Mouse (Mus musculus) Muller cell, postnatal 12 days (primary cell): ENCODE measurements around the gene Olfr68.
A peak's percentile ranks its signal among the peaks of the same experiment; 100 is the strongest.
"Not testable (repeated sequence)": the region's sequence is repeated elsewhere in the genome, so short reads cannot be mapped to it uniquely, and the experiment has no call there.

Experiments used
- DNase-seq: peaks from one replicate; pipeline ENCODE4 v3.0.0-alpha.2; 2015; ENCODE audit errors: inconsistent ontology term

The Olfr68 gene

GRCm38 (mm10) chr7:103779598-103779997 is at the start of gene Olfr68:
Gene Olfr68 (minus strand): TSS chr7:103779698.
- no peak for DNase-seq

DNA sequence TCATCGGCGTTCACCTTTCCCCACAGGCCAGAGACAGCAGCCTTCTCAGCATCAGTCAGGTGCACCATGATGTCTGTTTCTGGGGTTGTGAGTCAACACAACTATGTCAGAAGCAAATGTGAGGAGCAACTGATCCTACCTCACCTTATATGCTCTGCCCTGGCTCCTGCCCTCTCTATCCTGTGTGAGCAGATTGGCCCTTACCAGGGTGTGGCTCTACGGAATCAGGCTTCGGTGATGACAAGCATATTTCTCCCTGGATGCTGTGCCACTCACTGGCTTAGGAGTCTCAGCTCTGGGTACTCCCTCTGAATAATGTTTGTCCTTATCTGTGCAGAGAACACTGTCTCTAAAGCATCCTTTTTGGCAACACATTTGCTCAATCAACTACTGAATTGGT is 48.3 kb upstream of the Olfr68 start, which contains the start of gene Hbb-bs:
Hbb-bs (minus strand) TSS at position 289 of the 400 bp plus-strand sequence.
- DNase-seq, result no peak

- not testable (repeated sequence) for DNase-seq
Measured at GRCm38 (mm10) chr7:103827139-103827538, 47.6 kb upstream of the Olfr68 start.

DNA sequence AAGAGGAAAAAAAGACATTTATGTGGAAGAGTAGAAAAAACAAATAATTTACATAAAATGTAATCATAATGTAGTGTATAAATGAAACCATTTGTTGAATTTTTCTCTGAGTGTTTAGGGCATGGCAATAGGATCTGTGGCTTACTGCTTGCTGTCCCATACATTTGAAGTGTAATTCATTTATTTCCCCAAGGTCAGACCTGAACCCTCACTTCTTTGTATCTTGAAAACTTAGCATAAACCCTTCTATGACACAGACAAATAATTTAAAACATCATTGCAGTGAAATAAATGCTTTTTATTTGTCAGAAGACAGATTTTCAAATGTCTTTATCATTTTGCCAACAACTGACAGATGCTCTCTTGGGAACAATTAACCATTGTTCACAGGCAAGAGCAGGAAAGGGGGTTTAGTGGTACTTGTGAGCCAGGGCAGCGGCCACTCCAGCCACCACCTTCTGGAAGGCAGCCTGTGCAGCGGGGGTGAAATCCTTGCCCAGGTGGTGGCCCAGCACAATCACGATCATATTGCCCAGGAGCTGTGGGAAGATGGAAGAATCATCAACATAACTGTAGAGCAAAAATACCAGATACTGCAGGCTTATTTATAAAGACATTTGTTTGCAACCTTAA is 46.9 kb upstream of the Olfr68 start:
- DNase-seq, result no peak

DNA sequence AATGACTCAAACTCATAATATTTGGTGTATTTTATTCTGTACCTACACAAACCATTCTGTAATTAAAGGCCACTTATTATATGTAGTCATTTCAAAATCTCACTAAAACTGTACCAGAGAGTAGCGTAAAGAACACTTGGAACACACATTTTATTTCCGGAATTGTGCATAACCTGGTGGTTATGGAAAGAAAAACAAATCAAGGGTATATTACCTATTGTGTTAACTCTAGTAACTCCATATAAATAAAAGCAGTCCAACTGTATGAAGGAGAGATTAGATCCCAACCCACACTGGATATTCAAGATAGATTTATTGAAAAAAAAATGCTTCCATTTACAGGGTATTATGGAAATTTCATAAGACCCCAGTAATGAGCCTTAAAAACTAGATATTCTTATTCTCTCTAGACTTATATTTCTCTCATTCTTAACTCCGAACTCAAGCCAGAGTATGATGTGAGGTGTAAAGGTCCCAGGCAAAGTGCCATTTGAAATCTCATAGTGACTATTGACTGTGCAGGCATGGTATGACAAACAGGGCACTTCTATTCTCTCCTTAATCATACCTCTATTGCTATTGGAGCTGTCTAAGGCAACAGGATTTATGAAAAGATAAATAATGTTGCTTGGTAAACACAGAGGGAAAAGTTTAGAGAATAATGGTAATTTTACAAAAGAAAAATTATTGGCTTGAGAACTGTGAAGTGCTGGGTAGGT is 46.2 kb upstream of the Olfr68 start:
- no peak for DNase-seq

DNA sequence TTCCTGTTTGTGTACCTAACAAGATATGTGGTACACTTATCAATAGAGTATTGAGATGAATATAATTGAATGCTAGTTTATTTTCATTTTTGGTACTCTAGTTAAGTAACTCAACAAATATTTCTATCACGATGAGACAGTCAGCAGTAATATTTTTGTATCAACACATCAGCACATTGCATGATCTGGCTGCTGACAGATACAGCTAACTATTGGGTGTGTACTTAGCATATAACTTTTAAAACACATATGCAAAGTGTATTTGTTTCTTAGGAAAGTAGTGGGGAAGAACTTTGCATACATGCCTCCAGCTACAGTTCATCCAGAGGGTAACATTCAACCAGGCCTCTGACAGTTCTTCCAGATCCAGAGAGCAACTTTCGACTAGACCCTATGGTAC is 45.1 kb upstream of the Olfr68 start:
- no peak for DNase-seq

- not testable (repeated sequence) for DNase-seq
Measured at GRCm38 (mm10) chr7:103815085-103815484, 35.6 kb upstream of the Olfr68 start.

GRCm38 (mm10) chr7:103813766-103814165 is 34.3 kb upstream of the Olfr68 start, which contains the start of gene Hbb-bt:
Gene Hbb-bt (minus strand): TSS chr7:103813996.
- DNase-seq, result no peak

DNA sequence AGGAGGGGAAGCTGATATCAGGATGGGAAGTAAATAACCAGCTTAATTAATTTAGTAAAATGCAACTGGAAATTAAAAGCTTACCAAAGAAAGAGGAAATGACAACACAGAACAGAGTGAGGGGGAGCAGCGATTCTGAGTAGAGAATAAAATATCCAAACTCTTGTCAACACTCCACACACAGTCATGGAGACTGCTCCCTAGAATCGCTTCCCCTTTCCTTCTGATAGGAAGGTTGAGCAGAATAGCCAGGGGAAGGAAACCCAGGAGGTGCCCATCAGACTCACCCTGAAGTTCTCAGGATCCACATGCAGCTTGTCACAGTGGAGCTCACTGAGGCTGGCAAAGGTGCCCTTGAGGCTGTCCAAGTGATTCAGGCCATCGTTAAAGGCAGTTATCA is 33.7 kb upstream of the Olfr68 start:
- not testable (repeated sequence) for DNase-seq

GRCm38 (mm10) chr7:103812174-103812573 is 32.7 kb upstream of the Olfr68 start:
- DNase-seq, result no peak

- DNase-seq, result no peak
Measured at GRCm38 (mm10) chr7:103811223-103811845, 31.8 kb upstream of the Olfr68 start.

DNA sequence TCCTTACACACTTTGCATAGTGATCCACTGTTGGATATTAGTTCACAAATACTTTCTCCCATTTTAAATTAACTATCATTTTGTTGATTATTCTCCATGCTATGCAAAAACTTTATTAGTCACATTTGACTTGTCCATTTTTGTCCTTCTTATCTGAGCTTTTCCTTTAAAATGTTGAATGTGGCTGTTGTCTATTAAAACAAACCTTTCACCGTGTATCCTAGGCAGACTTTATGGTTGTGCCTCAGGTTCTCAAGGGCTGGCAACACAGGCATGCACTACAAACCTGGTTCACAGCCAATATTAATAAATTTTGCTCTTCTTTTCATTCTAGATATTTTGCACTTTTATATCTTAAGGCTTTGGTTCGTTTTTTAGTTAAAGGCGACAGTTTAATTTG is 31.2 kb upstream of the Olfr68 start:
- no peak for DNase-seq

DNA sequence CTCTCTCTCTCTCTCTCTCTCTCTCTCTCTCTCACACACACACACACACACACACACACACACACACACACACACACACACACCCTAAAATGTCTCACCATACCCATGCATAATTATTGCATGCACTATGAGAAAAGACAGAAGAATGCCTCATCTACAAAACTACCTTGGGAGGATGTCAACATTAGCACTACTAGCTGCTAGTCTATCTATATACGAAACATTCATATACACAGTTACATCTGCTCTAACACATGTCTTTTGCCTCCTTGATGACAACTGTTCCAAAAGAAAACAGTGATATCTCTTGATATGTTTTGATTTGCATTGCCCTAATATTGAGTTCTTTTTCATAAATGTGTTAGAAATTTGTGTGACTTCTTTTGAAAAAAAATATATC is 30.8 kb upstream of the Olfr68 start:
- DNase-seq, result no peak

- DNase-seq, result no peak
Measured at GRCm38 (mm10) chr7:103809801-103810155, 30.3 kb upstream of the Olfr68 start.

DNA sequence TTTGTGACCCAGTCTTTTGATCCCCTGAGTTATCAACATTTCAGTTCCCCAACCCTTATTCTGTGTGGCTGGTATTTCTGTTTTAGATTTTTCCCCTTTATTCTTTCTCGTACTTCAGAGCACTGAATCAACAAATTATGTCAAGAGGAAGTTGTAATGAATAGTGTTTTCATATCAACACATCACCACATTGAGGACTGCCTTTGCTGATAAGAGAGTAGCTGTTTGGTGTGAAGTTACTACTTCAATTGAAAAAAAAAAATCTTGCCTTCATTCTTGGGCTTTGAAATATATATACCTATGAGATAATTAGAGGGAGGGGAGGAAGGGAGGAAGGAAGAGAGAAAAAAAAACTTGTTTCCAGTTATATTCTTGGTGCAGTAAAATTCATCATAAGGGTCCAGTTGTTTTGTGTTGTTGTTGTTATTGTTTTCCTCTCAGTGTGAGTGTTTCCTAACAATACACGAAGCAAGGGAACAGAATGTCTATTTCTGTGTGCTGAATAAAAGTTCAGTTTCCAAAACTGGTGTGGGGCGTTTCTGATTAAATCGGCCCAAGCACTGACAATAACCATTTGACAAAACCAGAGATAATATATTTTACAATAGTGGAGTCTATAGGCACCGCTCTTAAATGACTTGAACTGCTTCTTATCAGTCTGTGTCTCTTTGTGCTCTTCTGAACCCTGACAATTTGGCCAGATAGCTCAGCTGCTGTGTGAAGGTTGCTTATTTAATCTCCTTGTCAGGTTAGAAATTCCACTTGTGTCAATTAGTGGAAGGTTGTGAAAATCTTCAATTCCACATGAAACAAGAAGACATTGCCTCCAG is 29.7 kb upstream of the Olfr68 start:
- DNase-seq, result no peak

- DNase-seq, result not testable (repeated sequence)
Measured at GRCm38 (mm10) chr7:103808120-103808519, 28.6 kb upstream of the Olfr68 start.

- peak; percentile 0 for DNase-seq
Measured at GRCm38 (mm10) chr7:103806856-103807255, 27.4 kb upstream of the Olfr68 start.

DNA sequence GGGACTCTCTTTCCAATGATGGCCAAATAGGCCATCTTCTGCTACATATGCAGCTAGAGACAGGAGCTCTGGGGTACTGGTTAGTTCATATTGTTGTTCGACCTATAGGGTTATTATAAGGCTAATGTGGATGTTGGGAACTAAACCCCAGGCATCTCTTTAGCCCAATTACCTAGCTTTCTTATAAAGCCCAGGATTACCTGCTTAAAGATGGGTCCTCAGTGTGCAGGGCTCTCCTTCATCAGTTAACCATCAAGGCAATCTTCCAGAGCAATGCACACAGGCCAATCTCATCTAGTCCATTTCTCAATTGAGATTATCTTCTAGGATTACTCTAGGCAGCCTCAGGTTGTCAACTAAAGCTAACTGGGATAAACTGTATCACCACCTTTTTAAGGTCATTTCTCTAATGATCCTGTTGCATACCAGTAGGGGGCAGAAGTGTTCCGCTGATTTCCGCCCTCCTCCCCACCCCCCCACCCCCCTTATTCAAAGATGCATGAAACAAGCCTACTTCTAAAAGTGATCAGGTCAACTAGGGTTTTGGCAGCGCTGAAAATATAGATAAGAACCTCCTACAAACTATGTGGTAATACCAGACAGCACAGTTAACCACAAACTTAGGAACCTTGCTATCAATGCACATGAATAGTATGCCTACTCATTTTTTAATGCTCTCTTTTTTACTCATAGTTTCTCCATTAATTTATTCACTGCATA is 13.3 kb upstream of the Olfr68 start:
- DNase-seq, result no peak

DNA sequence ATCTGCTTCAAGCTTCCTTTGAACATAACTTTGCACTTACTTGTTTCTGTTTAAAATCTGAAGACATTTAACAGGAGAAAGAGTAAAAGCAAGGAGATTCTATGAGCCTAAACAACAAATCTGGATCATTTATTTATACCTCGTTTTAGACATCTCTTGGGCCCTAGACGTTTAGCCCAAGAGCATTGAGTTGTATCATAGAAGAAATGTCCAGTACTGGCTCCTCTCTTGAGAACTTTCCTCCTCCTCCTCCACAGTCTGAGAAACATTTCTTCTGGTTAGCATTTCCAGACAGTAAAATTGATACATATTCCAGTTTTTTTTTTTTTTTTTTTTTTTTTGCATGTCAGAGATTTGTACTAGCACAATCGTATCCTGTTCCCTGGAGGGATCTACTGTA is 12.2 kb upstream of the Olfr68 start, which contains the start of gene Olfr67:
Olfr67 (minus strand) TSS at position 101 of the 400 bp plus-strand sequence.
- no peak for DNase-seq

DNA sequence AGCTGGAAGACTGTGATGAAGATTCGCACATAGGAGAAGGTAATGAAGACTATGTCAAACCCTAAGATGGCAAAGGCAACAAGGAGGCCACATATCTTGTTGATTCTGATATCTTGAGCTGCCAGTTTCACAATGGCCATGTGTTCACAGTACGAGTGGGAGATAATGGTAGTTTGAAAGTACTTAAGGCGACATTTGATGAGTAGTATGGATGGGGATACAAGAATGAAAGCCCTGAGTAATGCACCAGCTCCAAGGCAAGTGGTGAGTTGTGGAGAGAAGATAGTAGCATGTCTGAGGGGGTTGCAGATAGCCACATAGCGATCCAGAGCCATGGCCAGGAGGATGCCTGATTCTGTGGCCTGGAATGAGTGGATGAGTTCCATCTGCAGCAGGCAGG is 1.8 kb downstream of the Olfr68 start:
- DNase-seq, result not testable (repeated sequence)

- no peak for DNase-seq
Measured at GRCm38 (mm10) chr7:103771494-103771893, 8.0 kb downstream of the Olfr68 start, which contains the start of gene Olfr69. Gene Olfr69 (minus strand): TSS chr7:103771594.
